Mouse (Mus musculus) olfactory bulb, adult 2 months (tissue): ENCODE measurements at regions not wholly inside any gene's neighbourhood (a gene's known extent, or its start where the extent isn't known, plus 50 kb on each side); places are given as distances from the start of the nearest gene placed in this dataset.

Experiments
- H3K27ac ChIP-seq: fragments of 200-500 bp; 2 replicates; pipeline ENCODE4 v1.5.1; 2012; ENCODE audit warnings: low read depth, low read length; ENCODE audit not compliant: insufficient read depth
- H3K4me1 ChIP-seq: fragments of 200-500 bp; 2 replicates; pipeline ENCODE4 v1.6.1; 2012; ENCODE audit warnings: low read length; ENCODE audit not compliant: control insufficient read depth, insufficient read depth
- H3K4me3 ChIP-seq: fragments of 200-500 bp; 2 replicates; pipeline ENCODE4 v1.5.1; 2012; ENCODE audit warnings: mild to moderate bottlenecking, low read depth, low read length, moderate library complexity; ENCODE audit not compliant: insufficient read depth
- CTCF ChIP-seq: fragments of 200-500 bp; IDR thresholded peaks from 2 replicates; pipeline ENCODE4 v1.5.1; 2012; ENCODE audit warnings: low read depth, mild to moderate bottlenecking, low read length, moderate library complexity; ENCODE audit not compliant: insufficient read depth
- POLR2A ChIP-seq: fragments of 200-500 bp; IDR thresholded peaks from 2 replicates; pipeline ENCODE4 v1.6.1; 2012; ENCODE audit warnings: mild to moderate bottlenecking, low read depth, low read length, moderate library complexity; ENCODE audit not compliant: insufficient read depth
- WGBS: fragments of 180-500 bp; shearing (Covaris S2); methylation state at CpG from one replicate; pipeline ENCODE4 v1.1.7; 2018; 5-methylcytosine and 5-hydroxymethylcytosine counted together

DNA sequence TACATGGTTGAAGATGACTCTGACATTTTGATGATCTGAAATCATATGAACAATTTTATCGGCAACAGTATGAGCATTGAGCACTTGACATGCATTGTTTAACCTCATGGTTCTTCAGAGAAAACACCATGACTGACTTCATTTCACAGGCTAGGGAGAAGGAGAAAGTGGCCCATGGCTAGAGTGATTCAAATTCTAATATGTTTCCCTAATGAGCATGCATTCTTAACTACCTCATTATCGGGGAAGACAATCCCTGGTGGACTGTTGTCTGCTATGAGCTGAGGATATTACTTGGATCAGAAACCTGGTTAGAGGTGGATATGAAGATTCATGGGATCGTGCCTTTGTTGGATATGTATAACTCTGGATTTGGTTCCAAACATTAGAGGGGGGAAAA is 240.9 kb downstream of the Arl4a start:
- WGBS: 67% methylated on average over 3 of the region's 3 CpGs
- Histone ChIP-seq H3K4me3 (no peak overlapping the region), H3K27ac (no peak overlapping the region), H3K4me1 (no peaks in the 10 kb centered on the region)
- TF ChIP-seq CTCF (no peak), POLR2A (no peak)

DNA sequence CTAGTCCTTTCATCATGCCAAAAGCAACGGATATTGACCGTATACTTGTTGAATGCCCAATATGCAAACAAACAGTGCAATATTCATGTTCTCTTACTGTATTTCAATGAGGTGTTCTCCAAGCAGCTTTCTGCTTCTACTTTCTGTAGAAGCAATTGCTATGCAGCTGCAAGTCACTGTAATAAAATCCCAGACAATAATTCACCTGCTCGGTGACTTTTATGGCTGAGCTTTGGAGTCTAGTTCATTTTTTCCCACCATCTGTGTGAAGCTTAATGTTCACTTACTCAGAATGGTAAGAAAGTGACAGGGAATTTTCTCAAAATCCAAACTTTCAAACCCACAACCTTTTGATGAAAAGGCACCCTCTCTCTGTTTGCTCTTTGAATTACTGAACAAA is 252.8 kb downstream of the Arl4a start:
- Histone ChIP-seq H3K27ac (no peak overlapping the region), H3K4me1 (no peaks in the 10 kb centered on the region), H3K4me3 (no peak overlapping the region)
- no peak for TF ChIP-seq POLR2A
- TF ChIP-seq CTCF: no peak
- 80% methylated on average over 3 of the region's 3 CpGs for WGBS

DNA sequence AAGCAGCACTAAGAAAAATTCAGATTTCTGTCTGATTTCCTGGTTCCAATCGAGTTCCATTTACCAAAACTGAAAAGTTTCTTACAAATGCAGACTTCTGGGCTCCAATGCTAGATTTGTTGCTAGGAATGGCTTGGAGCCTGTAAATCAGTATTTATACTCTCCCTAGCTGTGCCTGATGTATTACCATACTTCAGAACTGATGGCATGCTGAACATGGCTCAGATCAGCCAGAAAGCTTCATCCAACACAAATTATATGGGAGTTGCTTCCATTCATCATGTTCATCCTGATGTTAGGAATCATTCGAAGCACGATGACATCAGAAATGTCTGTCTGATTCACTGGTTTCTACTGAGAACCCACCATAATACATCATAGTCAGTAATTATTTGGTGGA is 253.3 kb downstream of the Arl4a start:
- TF ChIP-seq POLR2A (no peak), CTCF (no peak)
- 74% methylated on average over 3 of the region's 3 CpGs for WGBS
- no peak overlapping the region for H3K27ac ChIP-seq
- H3K4me1 ChIP-seq: no peaks in the 10 kb centered on the region
- H3K4me3 ChIP-seq: no peak overlapping the region

DNA sequence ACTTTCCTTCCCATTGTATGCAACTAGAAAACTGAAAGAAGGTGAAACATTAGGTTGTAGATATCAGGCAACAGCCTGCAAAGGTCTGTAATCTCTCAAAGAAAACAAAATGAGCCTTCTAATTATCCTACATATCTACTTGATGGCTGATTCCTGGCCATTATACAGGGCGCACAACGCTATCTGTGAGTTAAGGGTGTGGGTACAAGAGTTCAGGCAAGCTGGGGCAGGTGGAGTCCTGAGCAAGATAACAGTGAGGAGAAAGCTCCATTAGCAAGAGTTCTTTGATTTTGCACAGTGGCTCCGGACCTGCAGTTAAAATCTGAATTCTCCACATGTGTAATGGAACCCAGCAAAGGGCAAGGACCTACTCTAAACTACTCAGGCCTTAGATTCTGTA is 261.7 kb downstream of the Arl4a start:
- WGBS: 96% methylated on average over 3 of the region's 3 CpGs
- no peak overlapping the region for H3K27ac ChIP-seq
- H3K4me3 ChIP-seq: no peak overlapping the region
- TF ChIP-seq POLR2A (no peak), CTCF (no peak)
- no peaks in the 10 kb centered on the region for H3K4me1 ChIP-seq

DNA sequence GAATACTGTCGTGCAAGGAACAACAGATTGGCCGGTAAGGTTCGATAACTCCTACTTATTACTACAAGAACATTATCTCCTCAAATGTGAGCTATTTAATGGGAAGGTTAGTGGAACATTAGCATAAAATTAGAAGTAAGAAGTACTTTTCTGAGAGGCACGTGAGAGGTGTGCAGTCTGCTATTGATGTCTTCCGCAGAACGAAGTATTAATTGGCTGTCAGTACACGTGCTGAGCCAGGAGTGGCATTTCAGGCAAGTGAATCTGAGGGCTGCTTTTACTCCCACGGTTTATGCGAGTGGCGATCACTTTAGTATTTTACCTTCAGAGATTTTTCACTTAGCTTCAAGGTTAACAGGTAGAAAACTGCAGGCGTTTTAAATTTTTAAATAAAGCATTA is 270.8 kb downstream of the Arl4a start:
- Histone ChIP-seq H3K27ac (no peak overlapping the region), H3K4me3 (no peak overlapping the region), H3K4me1 (no peaks in the 10 kb centered on the region)
- TF ChIP-seq POLR2A (no peak), CTCF (no peak)
- WGBS: 83% methylated on average over 11 of the region's 11 CpGs

DNA sequence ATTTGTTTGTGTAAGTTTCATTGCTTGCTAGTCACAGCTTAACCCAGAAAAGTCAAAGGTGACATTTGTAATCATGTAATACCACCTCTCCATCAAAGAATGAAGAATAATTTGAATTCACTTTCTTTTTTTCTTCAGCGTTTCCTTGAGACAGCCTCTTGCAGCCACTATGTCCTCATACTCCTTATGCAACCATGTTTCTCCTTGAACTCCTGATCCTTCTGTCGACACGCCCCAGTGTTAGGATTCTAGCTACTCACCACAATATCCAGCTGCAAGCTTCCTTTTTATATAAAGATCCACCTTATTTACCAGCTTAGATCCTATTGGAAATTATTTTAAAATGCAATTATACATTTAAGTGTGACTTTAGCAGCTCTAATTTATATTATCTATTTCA is 274.3 kb downstream of the Arl4a start:
- TF ChIP-seq CTCF (no peak), POLR2A (no peak)
- Histone ChIP-seq H3K4me1 (peaks cover 2% of the 10 kb centered on the region; the same call in 1 of the 2 replicates), H3K27ac (no peak overlapping the region), H3K4me3 (no peak overlapping the region)
- WGBS: 89% methylated on average over 3 of the region's 3 CpGs

DNA sequence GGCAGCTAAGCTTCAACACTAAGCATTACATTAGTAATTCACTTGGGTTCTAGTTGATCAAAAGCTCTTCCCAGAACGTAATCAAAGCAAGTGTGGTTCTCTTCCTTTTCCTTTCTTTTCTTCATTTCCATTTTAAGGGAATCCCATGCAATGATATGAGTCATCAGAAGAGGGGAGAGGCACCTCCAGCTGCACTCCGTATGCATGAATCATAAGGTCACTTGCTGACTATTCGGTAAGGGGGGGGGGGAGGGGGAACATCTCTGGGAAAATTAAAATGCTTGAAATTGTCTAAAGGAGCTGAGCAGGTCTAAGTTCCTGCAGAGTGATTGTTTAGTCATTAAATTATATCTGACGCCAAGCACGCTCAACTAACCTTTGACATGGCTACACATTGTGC is 275.9 kb downstream of the Arl4a start:
- Histone ChIP-seq H3K27ac (no peak overlapping the region; the same call in 1 of the 2 replicates), H3K4me3 (no peak overlapping the region), H3K4me1 (peaks cover 2% of the 10 kb centered on the region; the same call in 1 of the 2 replicates)
- WGBS: 50% methylated on average over 5 of the region's 5 CpGs
- no peak for TF ChIP-seq POLR2A
- no peak for TF ChIP-seq CTCF

DNA sequence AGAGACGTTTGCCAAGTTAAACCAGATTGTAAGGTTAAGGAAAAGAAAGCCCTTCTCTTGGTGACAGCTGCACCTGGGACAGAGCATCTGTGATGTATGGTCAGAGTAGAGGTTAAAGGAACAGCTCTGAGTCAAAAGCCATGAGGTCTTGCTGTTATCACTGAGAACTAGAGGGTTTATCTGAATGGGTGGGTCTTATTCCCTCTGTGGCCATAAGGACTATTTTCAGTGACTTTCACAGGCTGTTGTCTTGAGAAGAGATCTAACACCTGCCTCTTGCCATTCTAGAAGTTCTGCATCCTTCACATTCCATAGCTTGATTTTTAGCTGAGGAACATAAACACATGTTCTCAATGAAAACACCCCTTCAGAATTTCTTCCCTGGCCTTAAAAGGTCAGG is 276.5 kb downstream of the Arl4a start:
- 67% methylated on average over 1 of the region's 1 CpGs for WGBS
- Histone ChIP-seq H3K27ac (no peak overlapping the region; the same call in none of the 2 replicates), H3K4me3 (no peak overlapping the region), H3K4me1 (peaks cover 2% of the 10 kb centered on the region; the same call in 1 of the 2 replicates)
- TF ChIP-seq CTCF (no peak), POLR2A (no peak)

DNA sequence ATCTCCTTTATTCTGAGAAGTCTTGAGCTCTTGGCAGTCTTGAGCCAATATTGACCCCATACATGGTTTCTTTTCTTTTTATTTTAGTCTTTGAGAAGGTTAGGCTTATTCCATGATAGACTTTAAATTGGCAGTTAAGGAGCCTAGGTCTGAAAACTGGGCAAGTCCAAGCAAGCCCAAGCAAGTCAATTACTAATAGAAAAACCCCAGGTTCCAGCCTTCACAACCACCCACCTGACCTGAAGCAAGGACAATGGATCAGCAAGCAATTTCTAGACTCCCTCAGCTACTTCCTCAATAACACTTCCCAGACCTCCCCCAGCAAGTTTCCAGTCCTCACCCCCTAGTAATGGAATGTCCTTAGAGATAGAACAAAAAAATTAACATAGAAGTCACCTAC is 279.9 kb downstream of the Arl4a start:
- Histone ChIP-seq H3K4me3 (no peak overlapping the region), H3K27ac (no peak overlapping the region), H3K4me1 (peaks cover 2% of the 10 kb centered on the region; the same call in 1 of the 2 replicates)
- TF ChIP-seq POLR2A (no peak), CTCF (no peak)

DNA sequence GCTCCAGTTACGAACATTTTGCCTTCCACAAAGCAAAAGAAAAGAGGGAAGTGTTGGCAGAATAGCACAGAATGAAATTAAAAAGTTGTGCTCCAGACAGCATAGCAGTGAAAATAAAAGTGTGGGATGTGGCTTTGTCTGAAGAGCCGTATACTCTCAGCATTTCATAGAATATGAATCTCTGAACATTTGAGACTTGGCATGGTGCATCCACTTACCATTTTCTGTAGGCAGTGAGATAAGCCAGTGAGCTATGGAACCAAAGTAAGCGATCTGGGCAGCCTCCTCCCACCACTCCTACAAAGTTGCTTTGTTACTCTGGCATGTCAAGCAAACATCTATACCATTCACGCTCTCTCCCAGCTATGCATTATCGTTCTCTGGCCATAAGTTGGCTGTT is 286.0 kb downstream of the Arl4a start:
- 80% methylated on average over 5 of the region's 5 CpGs for WGBS
- no peak for TF ChIP-seq CTCF
- Histone ChIP-seq H3K4me1 (no peaks in the 10 kb centered on the region), H3K27ac (no peak overlapping the region), H3K4me3 (no peak overlapping the region)
